Mouse (Mus musculus): ENCODE data around the gene Grin1. TPM values are rescaled to one million over a fixed set of nuclear protein-coding genes. Genes with fewer than 3 reads are reported as not detected.

The Grin1 gene
- polyA plus RNA-seq (2021): 0.08 TPM

DNA sequence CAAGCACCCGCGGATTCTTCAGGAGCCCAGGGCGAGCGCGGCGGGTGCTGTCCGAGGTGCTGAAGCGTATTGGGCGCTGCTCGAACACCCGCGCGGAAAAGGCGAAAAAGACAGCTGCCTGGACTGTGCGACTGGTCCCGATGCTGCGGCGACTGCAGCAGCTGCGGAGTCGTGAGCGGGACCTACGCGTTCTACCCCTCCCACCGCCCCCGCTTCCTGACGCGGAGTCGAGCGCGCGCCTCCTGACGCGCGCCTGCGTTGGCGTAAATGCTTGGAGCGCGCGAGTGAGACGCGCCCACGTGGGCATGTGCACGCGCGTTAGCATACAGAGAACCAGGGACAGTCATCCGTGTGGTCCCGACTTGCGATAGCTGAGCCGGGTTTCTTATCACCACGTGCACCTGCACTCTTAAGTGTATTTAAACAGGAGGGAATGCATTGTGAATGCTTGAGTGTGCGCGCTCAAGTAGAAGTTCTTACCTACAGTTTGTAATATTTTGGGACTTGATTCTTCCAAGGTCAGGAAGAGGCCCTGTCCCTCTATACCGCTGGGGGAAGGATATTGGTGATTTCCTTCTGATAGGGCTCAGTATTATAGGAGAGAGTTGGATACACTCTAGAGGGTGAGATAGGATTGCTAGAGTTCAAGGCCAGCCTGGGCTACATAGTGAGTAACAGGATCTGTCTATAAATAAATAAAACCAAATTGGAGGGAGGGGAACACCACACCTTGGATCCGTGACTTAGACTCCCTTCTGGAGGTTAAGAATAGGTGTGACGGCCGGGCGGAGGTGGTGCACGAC is at the start of gene Grin1:
TSS of gene Grin1 (minus strand) at position 217 of the 803 bp plus-strand sequence.
- in situ Hi-C loops (cut with MboI; ENCODE audit: low pct_unique_long_range_greater_than_20kb): no loop called here
- CTCF ChIA-PET: no interaction called here
- H3K27me3 ChIP-seq: peaks cover 53% of the 10 kb centered on the region
- no peak for ATAC-seq
- POLR2A ChIA-PET: interaction anchor here (0.7 kb wide), 1 partner anchor 115 kb away, joined by 3 read pairs; no protein-coding TSS in a partner anchor
- DNase-seq (ENCODE audit: low read depth, low spot score): no peak
- no peak for TF ChIP-seq CTCF (IDR thresholded peaks at IDR 0.05)

DNA sequence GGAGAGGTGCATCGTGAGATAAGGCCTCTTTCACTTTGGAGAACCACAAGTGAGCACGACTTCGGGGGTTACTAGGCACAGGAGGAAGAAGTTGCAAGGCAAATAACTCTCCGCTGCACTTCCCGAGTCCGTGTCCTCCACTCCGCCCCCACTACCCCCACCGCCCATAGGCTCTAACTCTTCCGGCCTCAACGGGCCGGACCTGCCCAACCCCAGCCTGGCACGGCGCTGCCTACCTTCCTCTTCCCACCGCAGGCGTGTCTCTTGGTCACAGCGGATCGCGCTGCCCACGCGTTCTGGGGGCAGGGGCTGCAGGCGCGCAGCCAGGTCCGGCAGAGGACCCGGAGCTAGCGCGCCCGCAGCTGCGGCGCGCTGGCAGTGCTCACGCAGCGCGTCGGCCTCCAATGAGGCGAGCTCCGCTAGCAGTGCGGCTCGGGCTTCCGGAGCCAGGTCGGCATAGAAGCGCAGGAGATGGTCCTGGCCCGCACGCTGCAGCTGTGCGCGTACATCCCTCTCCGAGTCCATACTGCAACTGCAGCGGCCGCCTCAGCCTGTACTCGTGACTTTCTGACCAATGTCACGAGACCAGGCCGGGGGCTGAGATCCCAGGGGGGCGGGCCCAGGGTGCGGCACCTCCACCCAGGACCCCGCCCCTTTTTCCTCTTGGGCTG is 46.2 kb upstream of the Grin1 start, which contains the start of gene Uap1l1:
TSS of gene Uap1l1 (minus strand) at position 592 of the 671 bp plus-strand sequence.
- DNase-seq (ENCODE audit: low read depth, low spot score): no peak
- TF ChIP-seq CTCF (IDR thresholded peaks at IDR 0.05): no peak
- H3K27me3 ChIP-seq: no peaks in the 10 kb centered on the region
- in situ Hi-C loops (cut with MboI; ENCODE audit: low pct_unique_long_range_greater_than_20kb): loop anchor here (5.0 kb wide), 1 partner anchor 37 kb away; no protein-coding TSS in a partner anchor
- CTCF ChIA-PET: interaction anchor here (0.9 kb wide), 1 partner anchor 29 kb away, joined by 3 read pairs; no protein-coding TSS in a partner anchor
- peak; percentile 66 for ATAC-seq
- POLR2A ChIA-PET: interaction anchor here (0.6 to 0.8 kb wide), 2 partner anchors 16 to 213 kb away, joined by 3 to 4 read pairs; no protein-coding TSS in a partner anchor

DNA sequence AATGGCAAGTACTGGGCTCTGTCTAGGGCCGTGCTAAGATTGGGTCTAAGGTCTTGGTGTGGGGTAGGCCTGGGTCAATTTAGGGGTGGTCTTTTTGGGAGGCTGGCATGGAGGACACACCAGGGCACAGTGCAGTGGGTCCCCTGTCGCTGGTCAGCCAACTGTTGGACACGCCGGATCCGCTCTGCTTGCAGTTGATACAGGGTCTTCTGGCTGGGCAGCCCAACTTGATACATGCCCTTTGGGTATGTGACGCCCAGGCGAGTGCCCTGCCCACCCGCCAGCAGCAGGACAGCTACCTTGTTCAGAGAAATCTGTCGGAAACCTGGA is 45.7 kb upstream of the Grin1 start:
- DNase-seq (ENCODE audit: low read depth, low spot score) (no peak), ATAC-seq (no peak)
- TF ChIP-seq CTCF (IDR thresholded peaks at IDR 0.05): no peak
- in situ Hi-C loops (cut with MboI; ENCODE audit: low pct_unique_long_range_greater_than_20kb): loop anchor here (5.0 kb wide), 1 partner anchor 38 kb away; no protein-coding TSS in a partner anchor
- ChIA-PET CTCF (interaction anchor here (0.9 kb wide), 1 partner anchor 29 kb away, joined by 3 read pairs; no protein-coding TSS in a partner anchor), POLR2A (interaction anchor here (0.8 kb wide), 1 partner anchor 15 kb away, joined by 3 read pairs; no protein-coding TSS in a partner anchor)
- H3K27me3 ChIP-seq: no peaks in the 10 kb centered on the region

- ChIA-PET POLR2A (no interaction called here), CTCF (interaction anchor here (0.9 kb wide), 1 partner anchor 28 kb away, joined by 3 read pairs; no protein-coding TSS in a partner anchor)
- TF ChIP-seq CTCF (IDR thresholded peaks at IDR 0.05): no peak
- in situ Hi-C loops (cut with MboI; ENCODE audit: low pct_unique_long_range_greater_than_20kb): no loop called here
- no peak for DNase-seq (ENCODE audit: low read depth, low spot score)
- ATAC-seq: no peak
- no peaks in the 10 kb centered on the region for H3K27me3 ChIP-seq
Observed at GRCm38 (mm10) chr2:25364313-25364712, 45.3 kb upstream of the Grin1 start.

GRCm38 (mm10) chr2:25363478-25364178 is 44.6 kb upstream of the Grin1 start:
- ATAC-seq: peak; percentile 45
- no peaks in the 10 kb centered on the region for H3K27me3 ChIP-seq
- in situ Hi-C loops (cut with MboI; ENCODE audit: low pct_unique_long_range_greater_than_20kb): no loop called here
- TF ChIP-seq CTCF (IDR thresholded peaks at IDR 0.05): no peak
- no peak for DNase-seq (ENCODE audit: low read depth, low spot score)
- ChIA-PET CTCF (no interaction called here), POLR2A (no interaction called here)

DNA sequence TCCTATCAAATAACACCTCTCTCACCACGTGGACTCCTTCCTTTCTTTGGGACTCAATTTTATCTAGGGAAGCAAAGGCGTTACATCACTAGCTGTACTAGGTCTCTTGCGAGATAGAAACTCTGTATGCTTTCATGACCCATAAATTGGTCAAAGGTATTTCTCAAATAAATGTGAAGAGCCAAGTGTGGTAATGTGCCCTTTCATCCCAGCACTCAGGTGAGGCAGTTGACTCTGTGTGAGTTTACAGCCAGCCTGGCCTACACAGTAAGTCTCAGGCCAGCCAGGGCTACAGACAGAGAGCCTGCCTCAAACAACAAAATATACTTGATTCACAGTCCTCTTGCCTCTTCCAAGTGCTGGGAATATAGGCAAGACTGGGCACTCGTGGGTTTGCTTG is 40.9 kb upstream of the Grin1 start:
- CTCF ChIA-PET: no interaction called here
- no peaks in the 10 kb centered on the region for H3K27me3 ChIP-seq
- DNase-seq (ENCODE audit: low read depth, low spot score) (no peak), ATAC-seq (no peak)
- no peak for TF ChIP-seq CTCF (IDR thresholded peaks at IDR 0.05)
- POLR2A ChIA-PET: no interaction called here
- in situ Hi-C loops (cut with MboI; ENCODE audit: low pct_unique_long_range_greater_than_20kb): no loop called here

DNA sequence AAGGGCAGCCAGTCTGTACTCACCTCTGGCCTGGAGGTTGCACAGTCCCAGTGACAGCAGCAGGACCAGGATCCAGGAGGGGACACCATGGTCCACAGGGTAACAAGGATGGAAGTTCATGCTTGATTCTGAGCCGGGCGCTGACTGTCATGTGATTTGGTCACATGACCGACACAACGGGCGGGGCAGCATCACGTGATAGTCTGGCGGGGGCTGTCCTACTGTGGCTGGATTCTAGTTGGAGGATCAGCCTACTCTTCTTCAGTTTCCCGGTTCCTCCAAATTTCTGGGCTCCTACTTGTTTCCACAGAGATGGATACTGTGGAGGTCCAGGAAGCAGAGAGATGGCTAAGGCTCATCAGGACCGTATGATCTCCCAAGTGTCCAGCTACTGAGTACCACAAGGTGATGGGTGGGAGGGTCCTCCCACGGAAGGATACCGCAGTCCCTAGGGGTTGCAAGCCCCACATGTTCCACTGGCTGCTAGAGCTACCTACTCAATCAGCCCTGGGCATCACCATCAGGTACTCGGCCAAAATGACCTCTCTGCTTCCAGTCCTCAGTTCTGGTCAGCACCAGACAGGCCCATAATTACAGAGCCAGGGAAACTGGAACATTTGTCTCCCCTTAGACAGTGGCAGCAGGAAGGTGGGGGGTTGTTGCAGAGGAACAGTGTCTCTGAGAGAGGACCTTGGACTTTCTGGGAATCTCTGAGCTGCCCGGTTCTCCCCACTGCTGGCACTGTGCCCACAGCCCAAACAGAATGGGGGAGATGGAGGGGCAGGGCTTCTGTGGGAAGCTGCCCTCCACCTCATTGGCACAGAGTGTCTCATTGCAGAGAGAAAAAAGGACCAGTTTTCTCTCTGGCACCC is 37.5 kb upstream of the Grin1 start, which contains the start of gene Dpp7:
TSS of gene Dpp7 (minus strand) at position 152 of the 872 bp plus-strand sequence.
- ATAC-seq (peak; percentile 18), DNase-seq (ENCODE audit: low read depth, low spot score) (no peak)
- ChIA-PET CTCF (no interaction called here), POLR2A (no interaction called here)
- no peak for TF ChIP-seq CTCF (IDR thresholded peaks at IDR 0.05)
- in situ Hi-C loops (cut with MboI; ENCODE audit: low pct_unique_long_range_greater_than_20kb): no loop called here
- H3K27me3 ChIP-seq: no peaks in the 10 kb centered on the region

GRCm38 (mm10) chr2:25355419-25356066 is 36.6 kb upstream of the Grin1 start:
- CTCF ChIA-PET: no interaction called here
- no peak for TF ChIP-seq CTCF (IDR thresholded peaks at IDR 0.05)
- DNase-seq (ENCODE audit: low read depth, low spot score) (no peak), ATAC-seq (no peak)
- H3K27me3 ChIP-seq: no peaks in the 10 kb centered on the region
- in situ Hi-C loops (cut with MboI; ENCODE audit: low pct_unique_long_range_greater_than_20kb): no loop called here
- POLR2A ChIA-PET: no interaction called here

- ATAC-seq (no peak), DNase-seq (ENCODE audit: low read depth, low spot score) (no peak)
- in situ Hi-C loops (cut with MboI; ENCODE audit: low pct_unique_long_range_greater_than_20kb): no loop called here
Observed at GRCm38 (mm10) chr2:25354211-25354610, 35.2 kb upstream of the Grin1 start.

More at GRCm38 (mm10) chr2:25354211-25354610, 35.2 kb upstream of the Grin1 start:
- no peak for TF ChIP-seq CTCF (IDR thresholded peaks at IDR 0.05)
- ChIA-PET CTCF (no interaction called here), POLR2A (interaction anchor here (1.4 kb wide), 1 partner anchor 17 kb away, joined by 3 read pairs; no protein-coding TSS in a partner anchor)
- H3K27me3 ChIP-seq: no peaks in the 10 kb centered on the region

All from Patski (cell line).